Mouse (Mus musculus) bone marrow, adult 2 months (tissue): ENCODE data around the gene Cep162. TPM values are rescaled to one million over a fixed set of nuclear protein-coding genes. Genes with fewer than 3 reads are reported as not detected.

ENCODE experiments used
- H3K27ac ChIP-seq: fragments of 200-500 bp; 2 replicates; pipeline ENCODE4 v1.5.1; 2012; ENCODE audit warnings: low read depth, mild to moderate bottlenecking, control low read depth, inconsistent platforms, low read length; ENCODE audit not compliant: control insufficient read depth, poor library complexity, insufficient read depth
- H3K4me1 ChIP-seq: fragments of 200-500 bp; 2 replicates; pipeline ENCODE4 v1.6.1; 2011; ENCODE audit warnings: low read length; ENCODE audit not compliant: control insufficient read depth, insufficient read depth
- H3K4me3 ChIP-seq: fragments of 200-500 bp; replicated peaks from 2 replicates; pipeline ENCODE3; 2011; ENCODE audit warnings: mild to moderate bottlenecking, low read depth, low read length, control low read depth; ENCODE audit not compliant: control insufficient read depth
- CTCF ChIP-seq: fragments of 200-500 bp; IDR thresholded peaks from 2 replicates; pipeline ENCODE4 v1.5.1; 2011; ENCODE audit warnings: low read length, control low read depth; ENCODE audit not compliant: control insufficient read depth, insufficient read depth
- POLR2A ChIP-seq: fragments of 200-500 bp; IDR thresholded peaks from 2 replicates; pipeline ENCODE4 v1.6.1; 2011; ENCODE audit warnings: low read depth, mild to moderate bottlenecking, control low read depth, low read length, borderline replicate concordance; ENCODE audit not compliant: control insufficient read depth
- WGBS: fragments of 180-500 bp; shearing (Covaris S2); methylation state at CpG from one replicate; pipeline ENCODE4 v1.1.7; 2018; 5-methylcytosine and 5-hydroxymethylcytosine counted together
- polyA plus RNA-seq: library from polyadenylated mRNA; stranded (reverse); fragments of >200 nt; gene quantifications from 2 replicates; pipeline ENCODE4 v1.2.4, GENCODE M21; 2011; ENCODE audit warnings: low replicate concordance; ENCODE audit not compliant: missing spikeins, insufficient read depth, insufficient read length

The Cep162 gene
- polyA plus RNA-seq, 1 experiment: 5.0 TPM

DNA sequence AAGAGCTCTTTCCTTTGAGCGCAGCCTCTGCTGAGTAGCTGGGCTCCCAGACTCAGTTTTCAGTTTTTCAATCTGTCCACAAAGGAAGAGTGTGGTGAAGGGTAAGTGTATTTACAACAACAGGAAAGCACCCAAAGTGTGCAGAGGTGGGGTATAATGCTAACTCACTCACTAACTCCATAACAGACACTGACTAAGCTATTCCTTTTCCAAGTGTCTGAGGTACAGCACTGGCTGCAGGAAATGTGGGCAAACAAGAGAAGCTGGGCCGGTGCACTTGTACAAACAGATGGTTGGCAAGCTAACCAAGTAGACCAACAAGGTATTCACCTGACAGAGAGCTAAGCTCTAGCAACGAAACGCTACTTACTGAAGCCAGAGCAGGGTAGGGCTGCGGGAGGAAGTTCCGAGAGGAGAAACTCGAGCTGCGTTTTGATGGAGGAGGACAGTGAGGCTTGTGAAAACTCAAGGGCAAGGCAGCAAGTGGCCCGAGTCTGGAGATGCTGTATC lies 44.5 kb downstream of the Cep162 start:
- 65% methylated on average over 9 of the region's 9 CpGs for WGBS
- no peak overlapping the region for H3K4me3 ChIP-seq
- TF ChIP-seq POLR2A: no peak
- TF ChIP-seq CTCF: no peak
- no peaks in the 10 kb centered on the region for H3K4me1 ChIP-seq
- H3K27ac ChIP-seq: no peak overlapping the region

- TF ChIP-seq CTCF (no peak), POLR2A (no peak)
- H3K4me1 ChIP-seq: no peaks in the 10 kb centered on the region
- H3K4me3 ChIP-seq: no peak overlapping the region
- WGBS: 90% methylated on average over 6 of the region's 6 CpGs
- no peak overlapping the region for H3K27ac ChIP-seq
These were observed 52.9 kb downstream of the Cep162 start for GRCm38 (mm10) chr9:87202431-87202830.

DNA sequence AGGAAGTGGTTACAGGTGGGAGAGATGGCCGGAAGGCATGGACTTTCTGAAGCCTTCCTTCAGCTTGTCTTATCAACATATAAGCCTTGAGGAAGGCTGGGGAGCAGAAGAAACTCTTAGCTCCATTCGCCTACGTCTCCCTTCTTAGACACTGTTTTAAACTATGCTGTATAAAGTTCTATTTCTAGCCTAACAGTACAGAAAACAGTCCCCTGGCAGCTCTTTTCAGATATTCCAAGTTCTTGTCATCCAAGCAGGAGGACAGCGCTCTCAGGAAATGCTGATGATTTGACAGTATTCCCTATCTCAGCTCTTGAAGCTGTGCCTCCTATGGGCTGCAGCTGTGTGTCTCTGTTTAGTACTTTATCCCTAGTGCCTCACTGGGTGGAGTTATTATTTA lies 54.4 kb downstream of the Cep162 start:
- no peak overlapping the region for H3K4me3 ChIP-seq
- no peak overlapping the region for H3K27ac ChIP-seq
- 91% methylated on average over 4 of the region's 4 CpGs for WGBS

GRCm38 (mm10) chr9:87200426-87200825 lies 54.9 kb downstream of the Cep162 start:
- no peak for TF ChIP-seq CTCF
- TF ChIP-seq POLR2A: no peak
- Histone ChIP-seq H3K27ac (no peak overlapping the region), H3K4me1 (no peaks in the 10 kb centered on the region), H3K4me3 (no peak overlapping the region)
- WGBS: 89% methylated on average over 5 of the region's 5 CpGs

More for the DNA sequence above, 54.4 kb downstream of the Cep162 start:
- TF ChIP-seq CTCF (no peak), POLR2A (no peak)
- no peaks in the 10 kb centered on the region for H3K4me1 ChIP-seq

DNA sequence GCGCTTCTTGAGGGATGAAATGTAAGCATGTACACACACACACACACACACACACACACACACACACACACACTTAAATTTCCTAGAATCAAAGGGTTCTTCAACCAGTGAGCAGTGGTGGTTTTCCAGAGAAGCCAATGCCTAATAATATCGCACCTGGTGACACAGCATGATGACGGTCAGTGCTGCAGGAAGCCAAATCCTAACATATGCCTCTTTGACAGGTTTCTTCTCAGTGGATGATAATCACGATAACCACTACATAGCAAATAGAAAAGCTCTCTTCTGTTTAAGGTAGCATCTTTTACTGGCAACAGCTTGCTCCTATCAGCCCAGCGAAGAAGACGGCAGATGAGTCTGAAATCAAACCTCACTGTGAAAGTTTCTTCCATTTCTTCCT lies 57.3 kb downstream of the Cep162 start:
- no peak overlapping the region for H3K4me3 ChIP-seq
- H3K27ac ChIP-seq: no peak overlapping the region
- WGBS: 87% methylated on average over 6 of the region's 6 CpGs
- no peaks in the 10 kb centered on the region for H3K4me1 ChIP-seq
- no peak for TF ChIP-seq POLR2A
- no peak for TF ChIP-seq CTCF

DNA sequence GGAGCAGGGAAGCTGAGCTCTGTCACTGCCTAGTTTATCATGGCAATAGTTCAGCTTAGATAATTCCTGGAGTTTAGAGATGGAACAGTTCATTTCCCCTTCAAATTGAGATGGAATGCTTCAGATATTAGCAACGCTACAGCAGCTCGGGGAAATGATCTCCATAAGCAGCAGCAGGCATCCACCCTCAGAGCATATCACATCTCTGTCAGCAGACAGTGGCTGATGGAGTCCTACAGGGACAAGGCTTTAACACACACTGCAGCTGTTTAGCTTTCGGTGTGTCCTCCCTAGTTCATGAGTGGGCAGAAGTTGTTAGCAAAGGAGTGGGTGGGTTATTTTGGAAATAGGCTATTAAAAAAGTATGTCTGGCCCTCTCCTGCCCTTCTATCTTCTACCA lies 58.1 kb downstream of the Cep162 start:
- WGBS: 85% methylated on average over 3 of the region's 3 CpGs
- Histone ChIP-seq H3K27ac (no peak overlapping the region), H3K4me1 (no peaks in the 10 kb centered on the region), H3K4me3 (no peak overlapping the region)
- no peak for TF ChIP-seq CTCF
- TF ChIP-seq POLR2A: no peak

- TF ChIP-seq CTCF (no peak), POLR2A (no peak)
- Histone ChIP-seq H3K4me1 (no peaks in the 10 kb centered on the region), H3K27ac (no peak overlapping the region), H3K4me3 (no peak overlapping the region)
- WGBS: 81% methylated on average over 1 of the region's 1 CpGs
These were observed 61.6 kb downstream of the Cep162 start for GRCm38 (mm10) chr9:87193721-87194120.

DNA sequence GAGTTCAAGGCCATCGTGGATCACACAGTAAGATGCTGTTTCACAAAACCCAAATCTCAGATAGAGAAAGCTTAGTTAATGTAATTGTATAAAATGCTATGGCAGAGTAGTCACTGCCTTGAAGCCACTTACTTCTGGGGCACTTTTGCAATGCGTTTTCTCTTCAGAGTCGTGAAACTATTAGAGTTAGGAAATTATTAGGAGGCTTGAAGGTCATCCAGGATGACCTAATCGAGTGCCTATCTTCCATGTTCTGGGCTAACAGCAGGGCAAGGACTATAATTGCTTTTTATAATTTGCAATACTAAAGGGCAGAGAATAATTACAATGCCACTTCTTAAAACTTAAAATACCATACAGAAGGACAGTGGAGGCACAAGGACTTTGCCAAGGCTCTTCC lies 68.0 kb downstream of the Cep162 start:
- no peak overlapping the region for H3K27ac ChIP-seq
- no peak overlapping the region for H3K4me3 ChIP-seq
- no peak for TF ChIP-seq POLR2A
- TF ChIP-seq CTCF: no peak
- no peaks in the 10 kb centered on the region for H3K4me1 ChIP-seq
- 83% methylated on average over 4 of the region's 4 CpGs for WGBS

- TF ChIP-seq CTCF: no peak
- TF ChIP-seq POLR2A: no peak
- Histone ChIP-seq H3K4me3 (no peak overlapping the region), H3K27ac (no peak overlapping the region), H3K4me1 (no peaks in the 10 kb centered on the region)
- WGBS: 88% methylated on average over 10 of the region's 10 CpGs
These were observed 73.1 kb downstream of the Cep162 start for GRCm38 (mm10) chr9:87182231-87182630.
